Mouse (Mus musculus): ENCODE data around the gene Meis3.

The Meis3 gene

DNA sequence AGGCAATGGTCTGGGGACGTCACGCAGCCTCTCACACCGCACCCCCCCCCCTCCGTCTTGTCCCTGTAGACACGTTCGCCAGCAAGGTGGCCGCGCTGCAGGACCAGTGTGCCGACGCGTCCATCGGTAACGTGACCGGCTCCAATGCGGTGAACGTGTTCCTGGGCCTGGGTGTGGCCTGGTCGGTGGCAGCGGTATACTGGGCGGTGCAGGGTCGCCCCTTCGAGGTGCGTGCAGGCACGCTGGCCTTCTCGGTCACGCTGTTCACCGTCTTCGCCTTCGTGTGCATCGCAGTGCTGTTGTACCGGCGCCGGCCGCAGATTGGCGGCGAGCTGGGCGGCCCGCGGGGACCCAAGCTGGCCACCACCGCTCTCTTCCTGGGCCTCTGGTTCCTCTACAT, 16.2 kb upstream of the Meis3 start:
- DNase-seq (ENCODE audit: extremely low spot score, low read depth, low spot score): no peak

DNA sequence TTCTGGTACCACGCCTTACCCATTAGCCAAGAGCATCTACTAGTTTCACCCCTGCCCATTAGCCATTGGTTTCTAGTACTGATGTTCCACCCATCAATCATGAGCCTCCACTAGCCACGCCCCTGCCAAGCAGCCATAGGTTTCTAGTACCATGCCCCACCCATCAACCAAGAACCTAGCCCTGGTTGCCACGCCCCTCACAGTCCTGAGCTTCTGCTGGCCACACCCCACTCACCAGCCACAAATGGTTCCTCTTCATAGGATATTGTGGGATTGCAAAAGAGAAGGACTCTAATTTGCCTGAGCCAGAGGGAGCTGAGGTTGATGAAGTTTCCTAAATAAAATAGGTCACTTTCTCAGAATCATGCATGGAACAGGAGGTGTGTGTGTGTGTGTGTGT, 14.2 kb upstream of the Meis3 start:
- no peak for DNase-seq (ENCODE audit: extremely low spot score, low read depth, low spot score)

DNA sequence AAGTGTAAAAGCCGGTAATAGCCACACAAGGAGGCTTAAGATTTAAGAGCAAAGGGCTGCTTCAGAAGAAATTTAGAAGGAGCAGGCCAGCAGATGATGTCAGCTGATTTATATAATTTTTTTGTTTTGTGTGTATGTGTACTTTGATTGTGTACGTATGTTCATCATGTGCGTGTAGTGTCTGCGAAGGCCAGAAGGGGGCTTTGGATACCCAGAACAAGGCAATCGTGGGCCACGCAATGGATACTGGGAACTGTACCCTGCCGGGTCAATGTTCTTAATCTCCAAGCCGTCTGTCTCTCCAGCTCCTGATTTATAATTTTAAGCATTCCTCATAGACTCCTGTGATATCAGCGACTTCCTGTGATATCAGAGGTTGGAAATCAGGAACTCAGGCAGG, 13.6 kb upstream of the Meis3 start:
- DNase-seq (ENCODE audit: extremely low spot score, low read depth, low spot score): no peak

DNA sequence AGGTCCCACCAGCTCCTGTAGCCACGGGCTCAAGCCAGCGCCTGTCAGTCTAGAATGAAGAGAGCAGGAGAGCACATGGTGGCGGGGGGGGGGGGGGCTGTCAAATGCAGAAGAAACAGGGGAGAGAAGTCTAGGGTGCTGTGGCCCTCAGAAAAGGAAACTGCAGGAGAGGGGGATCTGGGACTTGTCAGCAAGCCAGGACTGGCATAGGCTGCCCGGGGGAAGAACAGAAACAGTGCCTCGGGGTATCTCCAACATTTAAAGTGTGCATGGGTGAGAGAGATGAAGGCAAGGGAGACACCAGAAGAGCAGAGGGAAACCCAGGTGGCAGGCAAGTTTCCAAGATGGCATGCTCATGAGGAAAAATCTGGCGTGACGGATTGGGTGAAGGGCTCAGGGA, 12.9 kb upstream of the Meis3 start:
- DNase-seq (ENCODE audit: extremely low spot score, low read depth, low spot score): no peak

DNA sequence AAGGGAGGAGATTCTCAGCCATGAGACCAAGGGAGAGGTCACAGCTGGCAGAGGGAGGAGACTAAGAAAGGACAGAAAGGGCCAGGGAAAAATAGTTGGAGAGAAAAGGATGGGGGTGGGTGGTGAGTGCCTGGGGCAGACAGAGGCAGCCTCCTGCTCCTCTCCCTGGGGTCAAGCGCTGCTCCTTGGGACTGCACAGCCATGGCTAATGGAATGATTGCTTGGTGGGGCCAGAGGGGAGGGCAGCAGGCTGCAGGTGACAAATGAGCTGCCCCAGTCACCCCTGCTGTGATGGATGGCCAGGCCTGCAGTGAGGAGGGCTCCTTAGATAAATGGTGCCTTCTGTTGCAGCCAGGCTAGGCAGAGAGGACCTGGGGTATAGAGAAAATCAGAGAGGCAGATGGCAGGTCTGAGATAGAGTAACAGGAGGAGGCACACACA, 2.7 kb upstream of the Meis3 start:
- DNase-seq (ENCODE audit: extremely low spot score, low read depth, low spot score): no peak

DNA sequence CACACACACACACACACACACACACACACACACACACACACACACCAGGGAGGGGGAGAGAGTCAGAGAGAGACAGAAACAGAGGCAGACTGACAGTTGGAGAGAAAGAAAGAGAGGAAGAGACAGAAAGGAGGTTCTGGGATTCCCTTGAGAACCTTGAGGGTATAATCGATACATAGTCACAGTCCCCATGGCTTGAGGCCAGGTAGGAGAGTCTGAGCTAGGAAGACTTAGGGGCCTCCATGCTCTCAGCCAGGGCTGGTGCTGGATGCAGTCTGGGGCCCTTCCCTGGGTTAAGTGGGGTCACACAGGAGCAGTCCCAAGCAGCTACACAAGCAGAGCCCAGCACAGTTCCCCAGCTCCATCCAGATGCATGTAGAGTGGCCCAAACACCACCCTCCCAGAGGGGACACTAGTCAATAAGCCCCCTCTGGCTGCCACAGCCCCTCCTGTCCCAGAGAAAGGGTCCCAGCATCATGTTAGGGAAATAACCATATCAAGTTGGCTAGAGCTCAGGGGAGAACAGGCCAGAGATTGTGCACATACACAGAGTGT, 2.2 kb upstream of the Meis3 start:
- no peak for DNase-seq (ENCODE audit: extremely low spot score, low read depth, low spot score)

DNA sequence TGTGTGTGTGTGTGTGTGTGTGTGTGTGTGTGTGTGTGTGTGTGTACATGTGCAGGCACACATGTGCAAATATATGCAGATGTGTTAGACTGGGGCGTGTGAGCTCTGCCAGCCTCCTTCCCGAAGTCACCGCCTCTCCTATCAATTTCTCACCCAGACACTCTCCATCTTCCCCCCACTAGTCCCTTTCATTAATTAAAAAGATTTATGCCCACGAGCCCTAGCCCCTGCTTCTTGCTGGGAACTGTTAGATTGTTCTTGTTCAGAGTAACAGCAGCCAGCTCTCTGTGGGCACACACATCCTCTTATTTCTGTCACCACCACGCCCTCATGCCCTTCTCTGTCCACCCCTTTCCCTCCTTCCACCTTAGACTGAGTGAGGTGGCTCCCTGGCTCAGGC, 1.7 kb upstream of the Meis3 start:
- DNase-seq (ENCODE audit: extremely low spot score, low read depth, low spot score): no peak

DNA sequence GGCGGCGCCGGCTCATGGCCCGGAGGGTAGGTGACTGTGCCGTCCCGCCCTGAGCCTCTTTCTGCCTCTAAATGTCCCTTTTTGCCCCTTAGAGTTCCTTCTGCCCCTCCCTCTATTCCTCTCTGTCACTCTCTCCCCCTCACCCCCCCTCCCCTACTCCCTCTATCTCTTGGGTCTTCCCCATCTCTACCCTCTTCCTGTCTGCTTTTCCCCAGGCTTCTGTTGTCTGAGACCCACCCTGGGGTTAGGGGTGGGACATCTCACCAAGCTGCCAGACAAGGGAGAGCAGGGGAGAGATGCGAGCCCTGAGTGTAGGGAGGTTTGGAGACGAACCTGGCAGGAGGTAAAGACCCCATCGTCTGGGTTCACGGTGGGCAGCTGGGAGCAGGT, 647 bp downstream of the Meis3 start:
- no peak for DNase-seq (ENCODE audit: extremely low spot score, low read depth, low spot score)

DNA sequence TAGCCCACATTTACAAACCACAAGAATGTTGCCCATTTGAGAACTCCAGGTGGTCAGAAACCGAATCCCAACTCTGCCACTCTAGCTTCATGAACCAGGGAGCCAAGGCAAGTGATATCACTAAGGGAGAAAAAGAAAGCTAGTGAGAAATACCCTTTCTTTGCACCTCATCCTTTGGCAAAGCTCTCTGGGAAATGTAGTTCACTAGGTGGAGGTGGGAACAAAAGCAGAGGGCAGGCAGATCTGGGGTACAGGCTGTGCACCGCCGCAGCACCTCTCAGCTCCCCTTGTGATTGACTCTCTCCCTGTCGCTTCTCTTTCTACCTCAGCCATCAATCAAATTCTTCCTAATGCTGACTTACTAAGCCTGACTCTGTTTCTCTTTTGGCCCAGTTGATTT, 3.2 kb downstream of the Meis3 start:
- DNase-seq (ENCODE audit: extremely low spot score, low read depth, low spot score): no peak

DNA sequence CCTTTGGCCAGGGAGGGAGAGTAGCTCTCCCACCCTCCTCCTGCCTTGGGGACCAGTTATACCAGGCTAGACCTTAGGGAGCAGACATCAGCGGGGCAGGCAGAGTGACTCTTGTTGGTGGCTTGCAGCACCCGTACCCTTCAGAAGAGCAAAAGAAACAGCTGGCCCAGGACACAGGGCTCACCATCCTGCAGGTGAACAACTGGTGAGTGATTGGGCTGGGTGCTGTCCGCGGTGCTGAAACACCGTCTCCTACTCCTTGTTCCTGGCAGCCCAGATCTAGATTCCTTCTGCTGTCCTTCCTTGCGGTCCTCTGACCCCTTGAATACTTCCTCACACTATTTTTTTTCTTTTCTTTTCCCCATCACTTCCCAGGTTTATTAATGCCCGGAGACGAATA, 8.8 kb downstream of the Meis3 start:
- DNase-seq (ENCODE audit: extremely low spot score, low read depth, low spot score): no peak

DNA sequence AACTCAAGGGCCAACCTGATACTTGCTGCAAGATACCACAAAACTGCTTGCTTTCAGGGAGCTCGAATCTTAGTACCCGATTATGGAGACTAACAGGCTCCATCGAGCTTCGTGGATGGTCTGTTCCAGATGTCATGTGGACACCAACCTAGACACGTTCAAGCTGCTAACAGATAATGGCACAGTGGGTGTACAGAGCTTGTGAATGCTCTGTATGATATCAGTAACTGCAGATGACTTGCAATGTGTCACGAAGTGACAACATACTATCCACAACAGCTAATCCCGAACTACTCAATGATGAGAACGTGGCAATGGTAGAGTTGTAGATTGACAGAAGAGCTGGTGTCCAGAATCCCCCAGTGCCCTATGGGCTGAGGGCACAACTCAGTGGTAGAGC, 12.6 kb downstream of the Meis3 start:
- DNase-seq (ENCODE audit: extremely low spot score, low read depth, low spot score): no peak

DNA sequence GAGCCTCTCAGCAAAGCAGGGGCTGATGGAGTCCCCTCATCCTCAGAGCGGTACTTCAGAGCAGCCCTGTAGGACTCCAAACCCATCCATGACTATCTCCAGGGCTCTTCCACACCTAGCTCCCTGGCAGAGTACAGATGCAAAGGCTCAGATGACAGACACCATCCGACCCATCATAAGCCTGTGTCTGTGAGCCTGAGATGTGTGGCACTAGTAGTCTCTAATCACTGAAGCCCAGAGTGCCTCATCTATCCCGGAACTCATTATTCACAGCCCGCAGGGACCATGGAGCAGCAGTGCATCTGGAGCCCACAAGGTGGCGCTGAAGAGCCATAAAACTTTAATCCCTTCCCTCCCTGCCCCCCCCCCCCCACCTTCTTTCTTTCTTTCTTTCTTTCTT, 17.4 kb downstream of the Meis3 start:
- no peak for DNase-seq (ENCODE audit: extremely low spot score, low read depth, low spot score)

DNA sequence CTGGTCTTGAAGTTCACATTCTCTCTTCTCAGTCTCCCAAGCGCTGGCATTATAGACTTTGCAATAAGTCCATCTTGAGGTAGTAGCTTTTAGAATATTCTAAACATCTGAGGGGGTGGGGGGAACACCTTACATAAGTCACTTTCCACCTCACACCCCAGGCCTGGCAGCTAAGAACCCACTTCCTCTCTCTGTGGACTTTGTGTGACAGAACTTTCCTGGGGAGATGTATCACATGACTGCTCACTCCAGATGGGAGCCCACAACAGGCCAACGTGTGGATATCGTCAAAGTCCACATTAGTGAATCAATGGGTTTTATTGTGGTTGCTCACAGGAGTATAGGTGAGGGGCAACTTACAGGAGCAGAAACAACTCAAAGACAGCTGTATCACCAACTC, 18.8 kb downstream of the Meis3 start:
- no peak for DNase-seq (ENCODE audit: extremely low spot score, low read depth, low spot score)

DNA sequence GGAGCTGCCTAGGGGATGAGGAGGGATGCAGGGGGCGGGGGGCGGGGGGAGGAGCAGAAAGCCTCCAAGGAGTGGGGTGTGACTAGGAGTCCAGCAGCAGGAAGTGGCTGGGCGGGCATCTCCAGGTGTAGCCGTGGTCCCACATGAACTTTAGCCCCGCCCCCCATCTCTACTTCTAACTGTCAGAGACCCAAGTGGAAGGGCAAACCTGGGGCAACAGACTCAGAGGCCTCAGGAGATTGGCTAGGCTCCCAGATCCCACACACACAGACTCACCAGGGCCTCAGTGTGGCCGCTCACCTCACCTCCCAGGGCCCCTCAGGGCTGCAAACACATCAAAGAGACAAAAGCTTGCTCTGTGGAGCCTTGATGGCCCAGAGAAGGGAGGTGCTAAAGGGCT, 21.7 kb downstream of the Meis3 start:
- DNase-seq (ENCODE audit: extremely low spot score, low read depth, low spot score): no peak

DNA sequence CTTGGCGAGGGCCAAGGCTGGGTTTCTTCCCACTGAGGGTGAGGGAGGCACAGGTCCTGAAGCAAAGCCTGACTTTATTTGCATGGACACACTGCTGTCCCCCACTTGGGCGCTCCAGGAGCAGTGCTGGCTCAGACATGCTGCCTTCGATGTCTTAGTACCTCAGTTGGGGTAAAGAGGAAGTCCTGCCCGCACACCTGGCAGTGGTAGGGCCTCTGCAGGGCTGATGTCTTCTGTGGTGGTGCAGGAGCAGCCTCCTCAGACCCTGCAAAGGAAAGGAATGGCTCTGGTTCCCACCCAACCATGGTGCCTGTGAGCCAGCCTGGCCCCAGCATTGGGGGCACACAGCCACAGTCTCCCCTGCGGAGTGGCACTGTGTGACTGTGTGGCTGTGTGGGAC, 22.3 kb downstream of the Meis3 start:
- no peak for DNase-seq (ENCODE audit: extremely low spot score, low read depth, low spot score)

DNA sequence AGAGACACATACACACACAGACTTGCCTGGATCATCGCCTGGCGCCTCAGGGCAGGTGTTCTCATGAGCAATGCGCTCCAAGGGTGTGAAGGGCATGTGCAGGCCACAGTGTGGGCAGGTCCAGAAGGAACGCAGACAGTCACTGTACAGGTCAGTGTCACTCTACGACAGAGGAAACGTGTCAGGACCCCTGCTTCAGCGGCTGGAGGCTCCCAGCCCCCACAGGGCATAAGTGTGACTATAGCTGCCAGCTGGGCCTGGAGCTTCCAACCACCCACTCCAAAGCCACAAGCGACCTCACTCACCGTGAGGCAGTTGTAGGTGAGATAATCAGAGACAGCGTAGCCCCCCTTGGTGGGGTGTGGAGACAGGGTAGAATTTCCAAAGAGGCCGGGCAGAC, 23.6 kb downstream of the Meis3 start:
- DNase-seq (ENCODE audit: extremely low spot score, low read depth, low spot score): no peak

DNA sequence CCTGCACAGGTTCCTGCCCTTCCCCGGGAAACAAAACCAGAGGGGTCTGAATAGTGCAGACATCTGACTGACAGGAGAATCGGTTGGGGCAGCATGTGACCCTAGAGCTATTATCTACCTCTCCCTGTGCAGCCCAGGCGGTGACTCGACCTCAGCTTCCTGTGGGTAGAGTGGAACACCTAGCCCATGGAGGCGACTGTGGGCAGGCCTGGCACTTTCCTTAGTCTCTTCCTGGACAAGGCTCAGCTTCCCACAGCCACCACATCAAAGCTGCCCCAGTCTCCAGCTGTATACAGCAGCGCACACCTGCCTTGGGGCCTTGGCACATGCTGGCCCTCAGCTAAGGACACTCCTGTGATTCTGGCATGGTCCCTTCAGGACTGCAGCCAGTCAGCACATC, 26.2 kb downstream of the Meis3 start:
- DNase-seq (ENCODE audit: extremely low spot score, low read depth, low spot score): no peak

DNA sequence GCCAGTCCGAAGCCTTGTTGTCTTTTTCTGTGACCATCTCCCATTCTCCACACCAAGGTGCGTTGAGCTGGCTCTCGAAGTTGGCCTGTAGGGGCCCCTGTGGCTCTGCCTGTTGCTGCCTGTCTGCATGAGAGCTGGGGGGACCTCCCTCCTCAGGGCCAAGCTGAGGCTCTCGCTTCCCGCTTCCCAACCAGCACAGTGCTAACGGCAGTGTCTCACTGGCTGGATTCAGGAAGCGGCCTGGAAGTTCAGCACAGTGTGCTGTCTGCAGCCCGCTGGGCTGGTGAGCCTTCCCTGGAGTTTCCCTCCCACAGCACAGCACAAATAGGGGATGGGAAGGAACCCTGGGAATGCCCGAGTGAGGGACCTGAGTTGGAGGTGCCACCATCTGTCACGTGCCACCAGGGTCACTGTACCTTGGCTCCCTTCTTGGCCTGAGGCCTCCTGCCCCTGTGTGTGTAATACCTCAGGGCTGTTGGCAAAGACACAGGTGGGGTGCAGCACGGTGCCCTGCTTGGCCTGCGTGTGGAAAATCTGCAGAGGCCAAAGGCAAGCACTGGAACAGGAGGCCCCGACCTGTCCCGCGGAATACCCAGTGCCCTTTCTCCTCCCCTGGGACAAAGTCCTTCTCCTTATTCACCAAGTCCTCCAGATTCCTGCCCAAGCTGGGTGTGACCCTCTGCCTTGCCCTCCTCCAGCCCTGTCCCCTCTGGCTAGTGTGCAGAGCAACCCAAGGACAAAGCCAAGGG, 28.0 kb downstream of the Meis3 start:
- DNase-seq (ENCODE audit: extremely low spot score, low read depth, low spot score): no peak

DNA sequence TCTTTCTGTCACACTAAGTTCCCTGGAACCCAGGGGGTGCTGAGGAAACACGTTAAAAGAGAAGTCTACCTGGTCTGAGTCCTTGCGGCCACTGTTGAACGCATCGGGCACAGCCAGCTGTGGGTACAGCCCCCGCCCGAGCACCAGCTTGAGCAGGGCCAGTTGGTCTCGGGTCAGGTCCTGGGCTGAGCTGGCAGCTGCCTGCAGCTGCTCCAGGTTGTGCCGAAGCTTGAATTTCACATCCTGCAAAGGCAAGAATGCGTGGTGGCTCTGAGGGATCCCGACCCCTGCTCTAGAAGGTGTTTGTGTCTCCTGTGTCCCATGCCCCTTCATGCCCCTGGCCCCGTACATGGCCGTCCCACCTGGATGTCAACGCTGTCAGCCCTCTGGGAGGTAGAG, 28.6 kb downstream of the Meis3 start:
- no peak for DNase-seq (ENCODE audit: extremely low spot score, low read depth, low spot score)

DNA sequence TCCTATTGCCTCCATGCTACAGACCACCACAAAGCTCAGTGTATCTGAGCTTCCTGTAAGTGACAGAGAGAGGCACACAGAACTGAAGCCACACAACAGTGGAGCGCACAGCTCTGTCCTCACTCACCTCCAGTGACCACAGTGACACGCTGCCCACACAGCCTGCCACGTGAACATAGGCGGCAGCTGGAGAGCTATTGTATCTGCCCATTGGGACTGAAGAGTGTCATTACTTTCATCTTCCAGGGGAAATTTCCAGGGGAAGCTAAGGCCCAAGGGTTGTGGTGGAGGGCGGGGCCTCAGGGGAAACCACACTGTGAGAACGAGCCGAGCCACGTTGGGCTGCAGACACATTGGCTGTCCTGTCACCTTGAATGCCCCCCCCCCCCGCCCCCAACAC, 29.9 kb downstream of the Meis3 start:
- DNase-seq (ENCODE audit: extremely low spot score, low read depth, low spot score): no peak

DNA sequence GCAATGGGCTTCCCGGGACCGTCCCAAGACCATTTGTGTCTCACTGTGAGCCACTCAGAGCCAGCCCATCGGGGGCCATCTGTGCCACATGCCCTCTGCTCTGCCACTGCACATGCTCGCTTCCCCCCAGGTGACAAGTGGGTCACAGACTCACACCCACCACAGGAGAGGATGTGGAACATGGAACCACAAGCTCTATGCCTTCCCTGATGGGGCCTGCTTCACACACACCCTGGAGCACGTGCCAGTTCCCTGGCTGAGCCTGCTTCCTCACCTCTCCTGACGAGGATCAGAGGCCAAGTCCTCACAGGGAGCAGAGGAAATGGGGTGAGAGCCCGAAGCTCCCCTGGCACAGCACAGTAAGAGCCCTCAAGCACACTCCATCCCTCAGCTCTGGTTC, 32.2 kb downstream of the Meis3 start:
- DNase-seq (ENCODE audit: extremely low spot score, low read depth, low spot score): no peak

DNA sequence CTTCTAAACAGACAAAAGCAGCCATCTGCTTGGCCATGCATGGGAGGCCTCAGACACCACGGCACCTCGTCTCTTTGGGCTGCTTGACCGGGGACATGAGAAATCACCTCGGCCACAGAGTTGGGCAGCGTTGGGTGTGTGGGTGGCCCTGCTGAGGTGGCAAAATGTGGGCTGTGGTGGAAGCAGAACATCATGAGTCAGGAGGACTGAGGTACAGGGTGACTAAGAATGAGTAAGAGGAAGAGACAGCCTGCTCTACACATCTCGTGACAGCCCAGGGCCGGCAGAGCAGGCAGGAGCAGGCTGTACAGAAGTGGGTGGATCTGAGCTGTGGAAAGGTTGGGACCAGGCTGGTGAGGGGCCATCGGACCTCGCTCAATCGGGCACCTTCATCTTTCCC, 32.6 kb downstream of the Meis3 start:
- DNase-seq (ENCODE audit: extremely low spot score, low read depth, low spot score): no peak
